Mouse (Mus musculus) kidney, postnatal 0 days (tissue): ENCODE data around the gene Gm8024. TPM values are rescaled to one million over a fixed set of nuclear protein-coding genes. Genes with fewer than 3 reads are reported as not detected.
"Not testable (repeated sequence)": the region's sequence is repeated elsewhere in the genome, so short reads cannot be mapped to it uniquely, and the experiment has no call there.

Experiments
- ATAC-seq: fragments of 200-750 bp; cut with Nextera tagmentation; replicated peaks from 2 replicates; pipeline ENCODE4 v1.8.0; 2017; ENCODE audit warnings: low read depth, moderate number of reproducible peaks, moderate TSS enrichment, moderate library complexity; ENCODE audit not compliant: low FRiP score
- DNase-seq: peaks from one replicate; pipeline ENCODE4 v3.0.0-alpha.2; 2016; ENCODE audit warnings: low spot score
- H3K27ac ChIP-seq: fragments of 300-500 bp; sonication (generic); 2 replicates; pipeline ENCODE4 v1.5.1; 2014; ENCODE audit warnings: mild to moderate bottlenecking
- H3K27me3 ChIP-seq: fragments of 300-500 bp; sonication (generic); 2 replicates; pipeline ENCODE4 v1.6.1; 2014; ENCODE audit warnings: low read length, mixed read lengths; ENCODE audit not compliant: insufficient read depth
- H3K36me3 ChIP-seq: fragments of 300-500 bp; sonication (generic); 2 replicates; pipeline ENCODE4 v1.6.1; 2014; ENCODE audit warnings: low read length, mixed read lengths; ENCODE audit not compliant: insufficient read depth
- H3K4me1 ChIP-seq: fragments of 300-500 bp; sonication (generic); replicated peaks from 2 replicates; pipeline ENCODE4 v1.6.1; 2014; ENCODE audit warnings: antibody characterized with exemption, low read length, mixed read lengths; ENCODE audit not compliant: insufficient read depth
- H3K4me2 ChIP-seq: fragments of 300-500 bp; sonication (generic); 2 replicates; pipeline ENCODE4 v1.6.1; 2014; ENCODE audit warnings: mild to moderate bottlenecking, low read length, moderate library complexity, mixed read lengths
- H3K4me3 ChIP-seq: fragments of 300-500 bp; sonication (generic); replicated peaks from 2 replicates; pipeline ENCODE4 v1.5.1; 2014; ENCODE audit warnings: low read depth, low read length
- H3K9ac ChIP-seq: fragments of 300-500 bp; sonication (generic); 2 replicates; pipeline ENCODE4 v1.6.1; 2014; ENCODE audit warnings: low read depth, low read length
- H3K9me3 ChIP-seq: fragments of 300-500 bp; sonication (generic); replicated peaks from 2 replicates; pipeline ENCODE4 v1.6.1; 2016; ENCODE audit warnings: low read length, inconsistent platforms, mixed read lengths
- WGBS: fragments of 180-500 bp; shearing (Covaris S2); extraction: QIAGEN DNeasy Blood & Tissue Kit; methylation state at CpG from one replicate; pipeline ENCODE4 v1.1.7; 2014; 5-methylcytosine and 5-hydroxymethylcytosine counted together
- polyA plus RNA-seq: library from polyadenylated mRNA; unstranded; fragments of >200 nt; fragmentation: Nextera tagmentation; extraction: Ambion mirVana; gene quantifications from 2 replicates; pipeline ENCODE4 v1.2.1, GENCODE M21; 2015

Gm8024 gene
- not detected in 2 replicates for polyA plus RNA-seq

- ATAC-seq, H3K27ac ChIP-seq, H3K9ac ChIP-seq, H3K9me3 ChIP-seq, H3K4me1 ChIP-seq, H3K27me3 ChIP-seq, DNase-seq, H3K4me2 ChIP-seq, H3K36me3 ChIP-seq, H3K4me3 ChIP-seq: not testable (repeated sequence)
- WGBS = 96% methylated on average over 1 of the region's 3 CpGs
These were observed at the start of gene Gm8024 for GRCm38 (mm10) chr14:42524182-42524581. TSS of gene Gm8024 (minus strand) at chr14:42524282.

DNA sequence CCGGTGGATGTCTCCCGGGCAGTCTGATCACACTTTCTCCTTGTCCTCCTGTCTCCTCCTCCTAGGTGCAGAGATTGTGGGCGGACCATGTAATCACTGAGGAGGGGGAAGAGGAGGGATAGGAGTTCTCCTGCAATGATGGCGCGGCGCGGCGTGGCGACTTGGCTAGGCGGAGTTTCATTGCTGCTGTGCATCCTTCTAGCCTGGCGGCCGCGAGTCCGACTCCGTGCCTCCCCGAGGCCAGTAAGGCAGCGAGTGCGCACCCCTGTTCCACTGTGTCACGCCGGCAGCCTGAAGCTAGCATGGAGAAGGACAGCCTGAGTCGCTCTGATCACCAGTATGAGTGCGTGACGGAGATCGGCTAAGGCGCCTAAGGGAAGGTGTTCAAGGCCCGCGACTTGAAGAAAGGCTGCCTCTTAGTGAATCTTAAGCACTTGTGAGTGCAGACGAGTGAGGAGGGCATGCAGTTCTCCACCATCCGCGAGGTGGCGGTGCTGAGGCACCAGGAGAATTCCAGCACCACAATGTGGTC is 19.2 kb upstream of the Gm8024 start:
- H3K36me3 ChIP-seq, ATAC-seq, H3K9me3 ChIP-seq, H3K4me2 ChIP-seq, H3K27me3 ChIP-seq, H3K4me3 ChIP-seq, H3K9ac ChIP-seq, DNase-seq, H3K27ac ChIP-seq, H3K4me1 ChIP-seq: not testable (repeated sequence)
- WGBS = 16% methylated on average over 20 of the region's 31 CpGs

GRCm38 (mm10) chr14:42542316-42543169 is 18.5 kb upstream of the Gm8024 start:
- H3K4me1 ChIP-seq, H3K4me2 ChIP-seq, H3K9me3 ChIP-seq, H3K27ac ChIP-seq, H3K4me3 ChIP-seq, H3K27me3 ChIP-seq, H3K36me3 ChIP-seq, DNase-seq, H3K9ac ChIP-seq, ATAC-seq: not testable (repeated sequence)
- 19% methylated on average over 16 of the region's 29 CpGs for WGBS

- DNase-seq, ATAC-seq, H3K4me1 ChIP-seq, H3K4me2 ChIP-seq, H3K27ac ChIP-seq, H3K9me3 ChIP-seq, H3K9ac ChIP-seq, H3K4me3 ChIP-seq, H3K36me3 ChIP-seq, H3K27me3 ChIP-seq: not testable (repeated sequence)
- no CpG with 5 or more reads among the region's 3 CpGs for WGBS
These were observed 21.8 kb downstream of the Gm8024 start, which contains the start of gene Gm8020 for GRCm38 (mm10) chr14:42502249-42502648. TSS of gene Gm8020 (minus strand) at chr14:42502349.

Other genes with a start within 250 kb of the Gm8024 start
- gene Gm9611, start 226.9 kb downstream of the Gm8024 start, polyA plus RNA-seq = not detected in 2 replicates
- not detected in 2 replicates for gene Gm7995, start 214.1 kb downstream of the Gm8024 start, polyA plus RNA-seq
- not detected in 2 replicates for gene Gm8005, start 84.6 kb downstream of the Gm8024 start, polyA plus RNA-seq
- gene Gm8011, start 60.4 kb downstream of the Gm8024 start, polyA plus RNA-seq = not detected in 2 replicates
- gene Gm8020, start 21.9 kb downstream of the Gm8024 start, polyA plus RNA-seq = not detected in 2 replicates
- not detected in 2 replicates for gene Gm17124, start 75.6 kb upstream of the Gm8024 start, polyA plus RNA-seq
- gene Gm3633, start 117.6 kb upstream of the Gm8024 start, polyA plus RNA-seq = not detected in 2 replicates
- gene Gm10378, start 131.7 kb upstream of the Gm8024 start, polyA plus RNA-seq = not detected in 2 replicates
- not detected in 2 replicates for gene Gm3015, start 244.5 kb upstream of the Gm8024 start, polyA plus RNA-seq